Mouse (Mus musculus): ENCODE results near the gene Mylk3.

GRCm38 (mm10) chr8:85339871-85340573 lies 46.1 kb downstream of the Mylk3 start:
- TF ChIP-seq CHD2 (IDR thresholded peaks at IDR 0.05; ENCODE audit: low read depth, low read length) (no peak), MAFK (IDR thresholded peaks at IDR 0.05; ENCODE audit: insufficient read depth, low read depth, low read length) (no peak), ZNF384 (IDR thresholded peaks at IDR 0.05; ENCODE audit: low read depth, low read length) (no peak), HCFC1 (IDR thresholded peaks at IDR 0.05; ENCODE audit: borderline replicate concordance, insufficient read depth, low read length) (no peak), ZC3H11A (IDR thresholded peaks at IDR 0.05; ENCODE audit: borderline replicate concordance, low read depth, low read length) (no peak)
